Mouse (Mus musculus): ENCODE measurements at regions not wholly inside any gene's neighbourhood (a gene's known extent, or its start where the extent isn't known, plus 50 kb on each side); places are given as distances from the start of the nearest gene placed in this dataset.

- no peaks in the 10 kb centered on the region for H3K36me3 ChIP-seq (replicated peaks in 1 of 2; ENCODE audit: control insufficient read depth in 1 of 2, insufficient read depth in 1 of 2, low read length in 1 of 2)
- no peaks in the 10 kb centered on the region for H3K27me3 ChIP-seq (replicated peaks)
- no peak for DNase-seq (ENCODE audit: extremely low read depth)
- H3K4me2 ChIP-seq (ENCODE audit: insufficient read depth, low read depth, poor library complexity, severe bottlenecking): no peak overlapping the region
- H3K9me3 ChIP-seq (replicated peaks; ENCODE audit: low read length): no peaks in the 10 kb centered on the region
- no peak overlapping the region for H3K4me3 ChIP-seq (replicated peaks in 1 of 3; ENCODE audit: low read depth in 2 of 3, low read length in 2 of 3, poor library complexity in 1 of 3)
- no peaks in the 10 kb centered on the region for H3K4me1 ChIP-seq (ENCODE audit: control insufficient read depth in 1 of 2, insufficient read depth in 2 of 2)
- dilution Hi-C loops (cut with MboI; ENCODE audit: extremely low pct_ligation_motif_present, extremely low pct_unique_long_range_greater_than_20kb, low sequenced_read_pairs) (no loop called here), in situ Hi-C loops (cut with MboI; ENCODE audit: low pct_ligation_motif_present, low pct_unique_long_range_greater_than_20kb, low sequenced_read_pairs) (no loop called here)
- TF ChIP-seq GABPA (IDR thresholded peaks at IDR 0.05; ENCODE audit: insufficient replicate concordance, low read depth, low read length) (no peak), TCF12 (IDR thresholded peaks at IDR 0.05; ENCODE audit: low read depth, low read length) (no peak)
- H3K9ac ChIP-seq (ENCODE audit: insufficient read depth, low read depth): no peak overlapping the region
- H3K79me2 ChIP-seq (replicated peaks; ENCODE audit: control insufficient read depth, extremely low read depth, insufficient read depth, poor library complexity, severe bottlenecking): no peaks in the 10 kb centered on the region
- H3K27ac ChIP-seq (ENCODE audit: insufficient read depth, low read depth): no peak overlapping the region
These were observed 121.9 kb downstream of the Wdr20rt start for GRCm38 (mm10) chr12:65347251-65347650.

- Histone ChIP-seq H3K79me2 (replicated peaks; ENCODE audit: control insufficient read depth, extremely low read depth, insufficient read depth, poor library complexity, severe bottlenecking) (no peaks in the 10 kb centered on the region), H3K4me1 (ENCODE audit: control insufficient read depth in 1 of 2, insufficient read depth in 2 of 2) (no peaks in the 10 kb centered on the region), H3K27ac (ENCODE audit: insufficient read depth, low read depth) (no peak overlapping the region), H3K9ac (ENCODE audit: insufficient read depth, low read depth) (no peak overlapping the region), H3K27me3 (replicated peaks) (no peaks in the 10 kb centered on the region), H3K36me3 (replicated peaks in 1 of 2; ENCODE audit: control insufficient read depth in 1 of 2, insufficient read depth in 1 of 2, low read length in 1 of 2) (no peaks in the 10 kb centered on the region), H3K4me3 (replicated peaks in 1 of 3; ENCODE audit: low read depth in 2 of 3, low read length in 2 of 3, poor library complexity in 1 of 3) (no peak overlapping the region), H3K9me3 (replicated peaks; ENCODE audit: low read length) (no peaks in the 10 kb centered on the region), H3K4me2 (ENCODE audit: insufficient read depth, low read depth, poor library complexity, severe bottlenecking) (no peak overlapping the region)
- DNase-seq (ENCODE audit: extremely low read depth): no peak
- TF ChIP-seq POLR2AphosphoS2 (IDR thresholded peaks at IDR 0.05; ENCODE audit: low read depth, low read length) (no peak), JUN (IDR thresholded peaks at IDR 0.05; ENCODE audit: insufficient read depth, low read depth, low read length) (no peak), ETS1 (conservative IDR thresholded peaks at IDR 0.05; ENCODE audit: low read depth, low read length) (no peak), USF1 (IDR thresholded peaks at IDR 0.05; ENCODE audit: low read depth, low read length) (no peak), USF2 (conservative IDR thresholded peaks at IDR 0.05; ENCODE audit: low read depth, low read length) (no peak), UBTF (IDR thresholded peaks at IDR 0.05; ENCODE audit: low read depth, low read length) (no peak), TBP (conservative IDR thresholded peaks at IDR 0.05; ENCODE audit: low read depth, low read length) (no peak)
- in situ Hi-C loops (cut with MboI; ENCODE audit: low pct_ligation_motif_present, low pct_unique_long_range_greater_than_20kb, low sequenced_read_pairs): no loop called here
- dilution Hi-C loops (cut with MboI; ENCODE audit: extremely low pct_ligation_motif_present, extremely low pct_unique_long_range_greater_than_20kb, low sequenced_read_pairs): no loop called here
These were observed 124.2 kb downstream of the Wdr20rt start for GRCm38 (mm10) chr12:65349535-65349934.

- in situ Hi-C loops (cut with MboI; ENCODE audit: low pct_ligation_motif_present, low pct_unique_long_range_greater_than_20kb, low sequenced_read_pairs) (no loop called here), dilution Hi-C loops (cut with MboI; ENCODE audit: extremely low pct_ligation_motif_present, extremely low pct_unique_long_range_greater_than_20kb, low sequenced_read_pairs) (no loop called here)
- Histone ChIP-seq H3K4me3 (replicated peaks in 1 of 3; ENCODE audit: low read depth in 2 of 3, low read length in 2 of 3, poor library complexity in 1 of 3) (no peak overlapping the region), H3K79me2 (replicated peaks; ENCODE audit: control insufficient read depth, extremely low read depth, insufficient read depth, poor library complexity, severe bottlenecking) (no peaks in the 10 kb centered on the region), H3K4me1 (ENCODE audit: control insufficient read depth in 1 of 2, insufficient read depth in 2 of 2) (no peaks in the 10 kb centered on the region), H3K9ac (ENCODE audit: insufficient read depth, low read depth) (no peak overlapping the region), H3K27me3 (replicated peaks) (no peaks in the 10 kb centered on the region), H3K4me2 (ENCODE audit: insufficient read depth, low read depth, poor library complexity, severe bottlenecking) (no peak overlapping the region), H3K27ac (ENCODE audit: insufficient read depth, low read depth) (no peak overlapping the region), H3K9me3 (replicated peaks; ENCODE audit: low read length) (no peaks in the 10 kb centered on the region), H3K36me3 (replicated peaks in 1 of 2; ENCODE audit: control insufficient read depth in 1 of 2, insufficient read depth in 1 of 2, low read length in 1 of 2) (no peaks in the 10 kb centered on the region)
- DNase-seq (ENCODE audit: extremely low read depth): no peak
- TF ChIP-seq NELFE (IDR thresholded peaks at IDR 0.05; ENCODE audit: low read depth, low read length) (no peak), RAD21 (IDR thresholded peaks at IDR 0.05; ENCODE audit: low read depth, low read length) (peak; percentile 16), ZMIZ1 (IDR thresholded peaks at IDR 0.05; ENCODE audit: low read depth, low read length) (no peak), BHLHE40 (IDR thresholded peaks at IDR 0.05; ENCODE audit: low read depth, low read length) (no peak), MYC (IDR thresholded peaks at IDR 0.05; ENCODE audit: low read depth, low read length) (no peak), POLR2AphosphoS2 (IDR thresholded peaks at IDR 0.05; ENCODE audit: low read depth, low read length) (no peak)
These were observed 138.9 kb downstream of the Wdr20rt start for GRCm38 (mm10) chr12:65364179-65364578.

Measured in CH12.LX (cell line).